Mouse (Mus musculus) adrenal gland, postnatal 36 days (tissue): ENCODE results near the gene Zfp414. TPM values are rescaled to one million over a fixed set of nuclear protein-coding genes. Genes with fewer than 3 reads are reported as not detected.
A peak's percentile ranks its signal among the peaks of the same experiment; 100 is the strongest.

Experiments
- DNase-seq, 2 experiments: peaks; one replicate each; pipeline ENCODE4 v3.0.0; 2021; ENCODE audit warnings: mixed read lengths in 1 of 2
- total RNA-seq, 2 experiments: library from RNA; stranded (reverse); gene quantifications; 2 replicates each; pipeline ENCODE4 v1.2.3; 2021

The Zfp414 gene
- total RNA-seq, 2 experiments from 2014 or later = 28.9 to 35.3 TPM

DNA sequence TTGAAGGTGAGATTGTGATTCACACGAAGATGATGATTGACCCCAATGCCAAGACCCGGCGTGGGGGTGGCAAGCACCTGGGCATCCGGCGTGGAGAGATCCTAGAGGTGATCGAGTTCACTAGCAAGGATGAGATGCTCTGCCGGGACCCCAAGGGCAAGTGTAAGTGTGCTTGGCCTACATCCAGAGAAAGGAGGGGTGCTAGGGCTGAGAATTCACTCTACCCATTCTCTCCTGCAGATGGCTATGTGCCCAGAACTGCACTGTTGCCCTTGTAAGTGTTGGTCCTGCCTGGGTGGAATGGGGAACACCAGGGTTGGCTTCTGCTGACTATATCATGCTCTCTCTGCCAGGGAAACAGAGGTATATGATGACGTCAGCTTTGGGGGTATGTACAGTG is 16.2 kb downstream of the Zfp414 start:
- no peak for DNase-seq

DNA sequence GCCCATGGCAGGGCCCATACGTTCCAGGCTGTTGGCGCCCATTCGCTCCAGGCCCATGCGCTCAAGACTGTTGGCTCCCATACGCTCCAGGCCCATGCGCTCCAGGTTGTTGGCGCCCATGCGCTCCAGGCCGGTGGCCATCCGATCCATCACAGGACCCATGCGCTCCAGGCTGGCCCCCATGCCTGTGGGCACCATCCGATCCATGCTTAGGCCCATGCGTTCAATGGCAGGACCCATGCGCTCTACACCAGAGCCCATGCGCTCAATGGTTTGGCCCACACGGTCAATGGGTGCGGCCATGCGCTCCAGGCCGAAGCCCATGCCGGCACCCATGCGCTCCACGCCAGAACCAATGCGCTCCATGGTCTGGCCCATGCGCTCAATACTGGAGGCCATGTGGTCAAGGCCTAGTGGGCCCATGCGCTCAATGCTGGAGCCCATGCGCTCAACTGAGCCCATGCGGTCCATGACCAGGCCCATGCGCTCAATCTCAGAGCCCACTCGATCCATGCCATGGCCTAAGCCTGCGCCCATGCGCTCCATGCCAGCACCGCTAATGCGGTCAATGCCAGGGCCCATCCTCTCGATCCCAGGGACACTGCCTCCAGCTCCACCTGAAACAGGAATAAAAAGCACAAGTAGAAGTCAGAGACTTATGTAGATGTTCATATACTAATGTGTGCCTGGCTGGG is 21.0 kb downstream of the Zfp414 start:
- DNase-seq = no peak

DNA sequence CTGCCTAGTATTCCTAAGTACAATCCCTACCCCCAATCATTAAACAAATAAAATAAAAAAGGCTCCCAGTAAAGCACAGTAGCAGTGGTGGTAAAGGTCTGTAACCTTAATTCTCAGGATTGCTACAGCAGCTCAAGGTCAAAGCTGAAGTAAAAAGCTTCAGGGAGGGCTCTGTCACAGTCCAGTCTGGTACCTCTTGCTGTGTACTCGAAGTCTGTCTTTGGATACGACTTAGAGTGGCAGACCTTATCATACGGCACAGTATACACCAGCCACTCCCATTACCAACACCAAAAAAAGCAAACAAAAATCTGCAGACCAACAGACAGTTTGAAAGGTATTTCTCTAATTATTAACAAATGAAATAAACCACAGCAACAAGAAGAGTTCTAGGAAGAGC is 37.9 kb downstream of the Zfp414 start:
- no peak for DNase-seq

DNA sequence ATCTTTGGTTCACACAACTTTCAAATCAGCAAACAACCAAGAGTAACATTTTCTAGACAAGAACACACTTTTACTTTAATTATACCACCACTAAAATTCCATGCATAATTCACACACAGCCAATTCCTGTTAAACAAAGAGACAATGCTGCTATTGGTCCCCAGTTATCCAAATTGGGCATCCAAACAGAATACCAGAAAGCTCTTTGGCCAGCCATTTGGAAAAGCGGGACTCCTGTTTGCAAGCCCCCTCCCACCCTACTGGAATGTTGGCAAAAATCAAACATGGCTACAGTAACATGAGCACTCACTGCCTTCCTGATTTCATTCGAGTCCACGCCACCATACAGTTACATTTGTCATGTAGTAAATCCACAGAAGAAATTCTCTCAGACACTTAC is 40.8 kb downstream of the Zfp414 start:
- no peak for DNase-seq

DNA sequence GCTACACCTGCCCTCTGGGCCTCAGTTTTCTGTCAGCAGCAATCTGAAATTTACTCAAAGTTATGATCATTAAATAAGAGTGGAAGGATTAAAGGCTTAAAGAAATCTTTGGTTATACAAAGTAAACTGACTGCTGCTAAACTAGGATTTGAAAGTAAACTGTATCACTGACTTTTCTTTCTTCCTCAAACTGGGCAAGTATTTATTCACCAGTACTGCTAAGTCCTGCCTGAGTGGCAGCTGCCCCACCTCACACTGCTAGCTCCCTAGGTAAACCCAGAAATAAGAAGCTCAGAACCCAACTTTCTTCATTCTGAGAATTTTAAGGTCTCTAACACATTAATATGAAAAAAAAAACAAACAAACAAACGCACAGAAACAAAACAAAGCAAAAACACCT is 44.9 kb downstream of the Zfp414 start:
- no peak for DNase-seq

DNA sequence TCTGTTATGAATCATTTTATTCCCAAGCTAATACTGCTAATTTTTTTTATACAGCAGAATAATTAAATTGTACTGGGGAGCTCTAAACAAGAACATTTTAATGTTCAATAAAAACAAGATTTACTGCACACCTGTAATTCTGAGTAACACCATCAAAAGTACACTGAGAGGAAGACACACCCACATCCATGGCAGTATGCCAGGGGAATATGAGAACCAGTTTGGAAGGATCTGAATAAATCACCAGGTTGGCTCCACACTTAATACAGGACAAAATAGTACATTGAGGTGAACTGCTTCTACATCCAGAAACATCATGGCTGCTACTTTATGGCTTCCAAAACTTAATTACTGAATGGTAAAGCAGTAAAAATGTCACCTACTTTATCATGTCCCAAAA is 46.6 kb downstream of the Zfp414 start:
- DNase-seq = peak; percentile 17 to 35

DNA sequence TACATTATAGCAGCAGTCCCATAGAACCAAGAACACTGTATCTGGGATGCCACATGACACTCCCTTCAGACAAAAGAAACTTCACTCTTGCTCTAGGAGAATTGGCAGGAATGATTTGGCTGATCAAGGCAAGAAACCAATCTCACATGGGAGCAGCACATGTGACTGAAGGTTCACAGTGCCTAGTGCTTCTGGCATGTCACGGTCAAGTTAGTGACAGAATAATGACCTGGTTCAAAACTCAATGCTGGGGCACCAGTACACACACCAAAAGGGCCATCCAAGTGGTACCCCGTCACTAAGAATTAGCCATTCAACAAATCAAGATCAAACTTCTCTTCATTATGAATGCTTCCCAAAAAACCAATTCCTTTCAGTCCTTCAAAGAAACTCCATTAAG is 47.2 kb downstream of the Zfp414 start:
- DNase-seq = no peak

DNA sequence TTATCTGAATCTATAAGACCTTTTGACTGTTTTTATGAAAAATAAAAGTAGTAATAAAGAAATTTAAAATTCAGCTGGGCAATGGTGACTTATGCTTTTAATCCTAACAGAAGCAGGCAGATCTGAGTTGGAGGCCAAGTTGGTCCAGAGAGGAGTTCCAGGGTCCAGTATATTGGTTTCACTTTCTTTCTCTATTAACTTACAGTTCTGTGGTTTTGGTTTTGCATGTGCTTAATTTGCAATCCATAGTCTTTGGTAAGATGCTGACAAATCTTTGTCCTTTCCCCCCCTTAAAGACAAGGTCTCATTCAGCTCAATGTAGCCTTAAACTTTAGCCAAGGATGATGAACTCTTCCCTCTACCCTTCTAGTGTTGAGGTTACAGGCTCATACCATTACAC is 49.9 kb downstream of the Zfp414 start:
- DNase-seq = no peak

Other genes with a start within 250 kb of the Zfp414 start
- 1 to 10 TPM; 6.0 to 8.8 TPM for gene Zfp101, start 234.4 kb upstream of the Zfp414 start, total RNA-seq
- gene Actl9, start 196.2 kb upstream of the Zfp414 start, total RNA-seq = under 1 TPM in 1 of 2 experiments, not detected in 1; 0.20 TPM
- 10 to 100 TPM; 22.3 to 29.7 TPM for gene Adamts10, start 104.9 kb upstream of the Zfp414 start, total RNA-seq
- 1 to 10 TPM; 2.1 to 3.3 TPM for gene Myo1f, start 73.4 kb upstream of the Zfp414 start, total RNA-seq
- gene Pram1, start 9.0 kb downstream of the Zfp414 start, total RNA-seq = under 1 TPM in 1 of 2 experiments, not detected in 1; 0.56 TPM
- 100 to 1,000 TPM; 136 to 171 TPM for gene Hnrnpm, start 57.8 kb downstream of the Zfp414 start, total RNA-seq
- gene March2, start 89.6 kb downstream of the Zfp414 start, total RNA-seq = 100 to 1,000 TPM in 1 of 2 experiments, 10 to 100 TPM in 1; 92.9 to 119 TPM
- gene Rab11b, start 131.4 kb downstream of the Zfp414 start, total RNA-seq = 100 to 1,000 TPM; 231 to 299 TPM
- gene Angptl4, start 152.7 kb downstream of the Zfp414 start, total RNA-seq = 100 to 1,000 TPM in 1 of 2 experiments, 10 to 100 TPM in 1; 62.7 to 110 TPM
- 10 to 100 TPM; 72.2 to 90.5 TPM for gene Kank3, start 181.4 kb downstream of the Zfp414 start, total RNA-seq
- 1,000 to 10,000 TPM; 1,486 to 1,511 TPM for gene Rps28, start 195.5 kb downstream of the Zfp414 start, total RNA-seq
- 100 to 1,000 TPM; 432 to 487 TPM for gene Ndufa7, start 195.5 kb downstream of the Zfp414 start, total RNA-seq
- 10 to 100 TPM; 30.8 to 47.3 TPM for gene Cd320, start 214.0 kb downstream of the Zfp414 start, total RNA-seq
- gene Gm7029, start 244.7 kb downstream of the Zfp414 start, total RNA-seq = not detected